Mouse (Mus musculus) cortical plate, adult 2 months (tissue): Measurements from ENCODE around the gene Dcbld2. TPM values are rescaled to one million over a fixed set of nuclear protein-coding genes. Genes with fewer than 3 reads are reported as not detected.

Experiments
- H3K27ac ChIP-seq: fragments of 200-500 bp; 2 replicates; pipeline ENCODE4 v1.5.1; 2012; ENCODE audit warnings: low read length, control low read depth, inconsistent platforms; ENCODE audit not compliant: insufficient read depth
- H3K4me1 ChIP-seq: fragments of 200-500 bp; 2 replicates; pipeline ENCODE4 v1.6.1; 2011; ENCODE audit warnings: low read length; ENCODE audit not compliant: control insufficient read depth, insufficient read depth
- H3K4me3 ChIP-seq: fragments of 200-500 bp; 2 replicates; pipeline ENCODE4 v1.5.1; 2011; ENCODE audit warnings: mild to moderate bottlenecking, low read length, control low read depth; ENCODE audit not compliant: insufficient read depth
- CTCF ChIP-seq: fragments of 200-500 bp; IDR thresholded peaks from 2 replicates; pipeline ENCODE4 v1.5.1; 2011; ENCODE audit warnings: mild to moderate bottlenecking, control low read depth, low read length; ENCODE audit not compliant: insufficient read depth; ENCODE audit errors: extremely low read depth
- POLR2A ChIP-seq: fragments of 200-500 bp; IDR thresholded peaks from 2 replicates; pipeline ENCODE4 v1.6.1; 2011; ENCODE audit warnings: mild to moderate bottlenecking, low read length, control low read depth; ENCODE audit not compliant: insufficient read depth; ENCODE audit errors: extremely low read depth
- polyA plus RNA-seq: library from polyadenylated mRNA; depleted of rRNA; stranded (reverse); fragments of >200 nt; gene quantifications from 2 replicates; pipeline ENCODE4 v1.2.3, GENCODE M21; 2012; rRNA removed

Gene Dcbld2
- polyA plus RNA-seq, 1 experiment: 20.2 TPM

DNA sequence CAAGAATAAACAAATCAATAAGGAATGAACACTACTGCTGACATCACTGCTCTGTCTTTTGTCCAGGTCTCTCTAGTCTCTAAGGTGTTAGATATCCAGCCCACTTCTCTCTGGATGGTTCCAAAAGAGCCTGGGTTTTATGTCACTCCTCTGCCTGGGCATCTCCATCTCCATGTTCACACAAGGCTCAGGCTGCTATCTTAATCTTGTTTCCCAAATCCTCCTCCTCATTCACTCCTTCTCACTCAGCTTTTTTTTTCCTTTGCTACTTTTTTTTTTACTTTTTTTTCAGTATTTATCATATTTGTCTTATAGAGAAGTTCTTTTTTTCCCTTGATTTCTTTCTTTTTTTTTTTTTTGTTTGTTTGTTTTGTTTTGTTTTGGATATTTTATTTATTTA is 96.7 kb downstream of the Dcbld2 start:
- TF ChIP-seq CTCF (no peak), POLR2A (no peak)

GRCm38 (mm10) chr16:58512181-58512761 is 104.0 kb downstream of the Dcbld2 start:
- H3K4me1 ChIP-seq: peaks cover 4% of the 10 kb centered on the region
- TF ChIP-seq CTCF (no peak), POLR2A (no peak)
- H3K4me3 ChIP-seq: no peak overlapping the region
- H3K27ac ChIP-seq: peak overlapping the region; percentile 82

More for the DNA sequence above, 96.7 kb downstream of the Dcbld2 start:
- Histone ChIP-seq H3K4me3 (no peak overlapping the region), H3K27ac (no peak overlapping the region), H3K4me1 (peaks cover 2% of the 10 kb centered on the region)

- Histone ChIP-seq H3K27ac (peak overlapping the region; percentile 74; the same call in 1 of the 2 replicates), H3K4me1 (peaks cover 2% of the 10 kb centered on the region), H3K4me3 (no peak overlapping the region)
- TF ChIP-seq POLR2A (no peak), CTCF (no peak)
Observed at GRCm38 (mm10) chr16:58512887-58513286, 104.6 kb downstream of the Dcbld2 start.

- no peak for TF ChIP-seq POLR2A
- no peak for TF ChIP-seq CTCF
- peak overlapping the region; percentile 78 for H3K27ac ChIP-seq
- no peak overlapping the region for H3K4me3 ChIP-seq
Observed at GRCm38 (mm10) chr16:58513755-58514154, 105.5 kb downstream of the Dcbld2 start.

GRCm38 (mm10) chr16:58514565-58514964 is 106.3 kb downstream of the Dcbld2 start:
- no peak overlapping the region for H3K27ac ChIP-seq
- H3K4me3 ChIP-seq: no peak overlapping the region

More at GRCm38 (mm10) chr16:58513755-58514154, 105.5 kb downstream of the Dcbld2 start:
- peaks cover 2% of the 10 kb centered on the region for H3K4me1 ChIP-seq

GRCm38 (mm10) chr16:58516161-58516560 is 107.9 kb downstream of the Dcbld2 start:
- Histone ChIP-seq H3K4me1 (peaks cover 2% of the 10 kb centered on the region; the same call in 1 of the 2 replicates), H3K27ac (no peak overlapping the region), H3K4me3 (no peak overlapping the region)
- TF ChIP-seq POLR2A (no peak), CTCF (no peak)

More at GRCm38 (mm10) chr16:58514565-58514964, 106.3 kb downstream of the Dcbld2 start:
- TF ChIP-seq POLR2A (no peak), CTCF (peak; percentile 37; the same call in 1 of the 2 replicates)
- H3K4me1 ChIP-seq: peaks cover 2% of the 10 kb centered on the region; the same call in 1 of the 2 replicates

GRCm38 (mm10) chr16:58516960-58517798 is 108.9 kb downstream of the Dcbld2 start:
- peaks cover 2% of the 10 kb centered on the region for H3K4me1 ChIP-seq
- no peak overlapping the region for H3K27ac ChIP-seq
- H3K4me3 ChIP-seq: no peak overlapping the region
- no peak for TF ChIP-seq CTCF
- TF ChIP-seq POLR2A: no peak

Other genes with a start within 250 kb of the Dcbld2 start
- gene St3gal6, start 115.8 kb downstream of the Dcbld2 start, polyA plus RNA-seq: 18.7 and 20.1 TPM in 2 replicates
- gene Gm813, start 208.5 kb downstream of the Dcbld2 start, polyA plus RNA-seq: 0.17 TPM in 1 of 2 replicates, not detected in the other
- not detected in 2 replicates for gene E330017A01Rik, start 230.3 kb downstream of the Dcbld2 start, polyA plus RNA-seq